Mouse (Mus musculus) ovary, adult 18-20 months (tissue): ENCODE results near the gene Dnah7c.
"Not testable (repeated sequence)": the region's sequence is repeated elsewhere in the genome, so short reads cannot be mapped to it uniquely, and the experiment has no call there.

ENCODE experiments used
- DNase-seq: peaks from one replicate; pipeline ENCODE4 v3.0.0; 2022; ENCODE audit warnings: low spot score, mixed read lengths

Dnah7c gene

DNA sequence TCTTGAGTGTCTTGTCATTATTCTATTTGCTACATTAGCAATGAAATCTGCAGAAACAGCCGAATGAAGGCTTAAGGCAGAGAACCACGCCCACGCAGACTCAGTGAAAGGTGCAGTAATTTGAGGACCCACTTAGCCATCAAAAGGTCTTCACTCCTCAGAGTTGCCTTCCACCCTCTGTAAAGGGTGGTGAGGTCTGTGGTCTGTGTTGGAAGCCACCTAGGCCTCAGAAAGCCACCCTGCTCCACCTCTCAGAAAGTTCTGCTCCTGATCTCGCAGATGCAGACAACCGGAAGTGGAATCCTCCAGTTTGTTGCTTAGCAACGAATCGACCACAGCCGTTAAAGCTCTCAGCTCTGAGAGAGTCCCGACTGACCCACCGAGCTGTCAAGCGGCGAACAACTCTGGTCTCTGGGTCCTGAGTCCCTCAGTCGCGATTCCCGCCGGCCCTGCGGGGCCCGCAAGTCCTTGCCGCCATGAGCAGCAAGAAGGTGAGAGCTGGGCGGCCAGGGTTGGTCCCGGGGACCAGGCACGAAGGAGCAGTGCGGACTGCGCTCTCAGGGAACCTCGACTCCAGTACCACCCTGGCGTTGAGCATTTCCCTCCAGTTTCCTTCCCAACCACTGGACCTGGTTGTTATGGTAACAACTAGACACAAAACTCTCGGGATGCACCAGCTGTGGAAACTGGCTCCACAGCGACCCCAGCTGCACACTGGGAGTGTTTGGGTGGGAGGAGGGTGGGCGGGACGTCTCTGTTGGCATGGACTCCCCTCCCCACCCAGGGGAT, at the start of gene Dnah7c:
Gene Dnah7c, plus strand, starts transcription at position 456 of the 789 bp plus-strand sequence.
- no peak for DNase-seq

DNA sequence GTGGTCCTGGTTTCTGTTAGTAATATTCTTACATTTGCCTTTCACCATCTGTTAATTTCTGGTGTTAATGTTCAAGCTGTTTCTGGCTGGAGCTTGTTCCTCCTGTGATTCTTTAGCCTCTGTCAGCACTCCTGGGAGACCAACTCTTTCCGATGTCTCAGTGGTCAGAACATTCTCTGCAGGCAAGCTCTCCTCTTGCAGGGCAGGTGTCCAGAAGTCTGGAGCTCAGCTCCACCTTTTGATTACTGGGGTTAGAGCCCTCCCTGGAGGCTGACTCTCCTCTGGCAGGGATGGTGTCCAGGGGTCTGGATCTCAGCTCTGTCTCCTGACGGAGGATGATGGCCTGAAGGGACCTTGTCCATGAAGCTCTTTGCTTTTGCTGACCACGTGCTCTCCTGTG, 44.8 kb upstream of the Dnah7c start:
- not testable (repeated sequence) for DNase-seq

DNA sequence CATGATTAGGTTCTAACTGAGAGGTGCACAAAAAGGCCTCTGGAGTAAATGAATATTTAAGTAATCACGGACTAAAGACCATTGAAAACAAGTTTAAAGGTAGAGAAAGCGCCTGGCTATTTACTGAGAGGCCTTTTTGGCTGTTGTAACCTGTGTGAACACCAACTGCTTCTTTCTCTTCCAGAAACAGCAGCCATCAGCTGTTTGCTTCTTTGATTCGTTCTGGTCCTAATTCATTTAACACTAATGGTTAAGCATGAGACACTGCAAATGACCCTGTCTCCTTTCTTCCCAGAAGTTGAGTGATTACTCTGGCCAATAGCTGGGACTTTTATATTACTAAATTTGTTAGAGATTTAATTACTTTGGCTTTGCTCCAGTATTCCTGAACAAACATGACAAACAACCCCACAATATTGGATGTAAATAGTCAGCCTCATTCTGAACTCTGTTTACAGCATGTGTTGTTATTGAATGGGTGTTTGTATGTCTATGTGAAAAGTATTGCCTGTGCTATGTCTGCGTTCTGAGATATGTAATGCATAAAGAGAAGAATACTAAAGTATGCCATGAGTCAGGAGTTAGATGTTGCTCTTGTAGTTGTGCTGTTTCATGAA, 30.6 kb upstream of the Dnah7c start:
- DNase-seq: not testable (repeated sequence)

DNA sequence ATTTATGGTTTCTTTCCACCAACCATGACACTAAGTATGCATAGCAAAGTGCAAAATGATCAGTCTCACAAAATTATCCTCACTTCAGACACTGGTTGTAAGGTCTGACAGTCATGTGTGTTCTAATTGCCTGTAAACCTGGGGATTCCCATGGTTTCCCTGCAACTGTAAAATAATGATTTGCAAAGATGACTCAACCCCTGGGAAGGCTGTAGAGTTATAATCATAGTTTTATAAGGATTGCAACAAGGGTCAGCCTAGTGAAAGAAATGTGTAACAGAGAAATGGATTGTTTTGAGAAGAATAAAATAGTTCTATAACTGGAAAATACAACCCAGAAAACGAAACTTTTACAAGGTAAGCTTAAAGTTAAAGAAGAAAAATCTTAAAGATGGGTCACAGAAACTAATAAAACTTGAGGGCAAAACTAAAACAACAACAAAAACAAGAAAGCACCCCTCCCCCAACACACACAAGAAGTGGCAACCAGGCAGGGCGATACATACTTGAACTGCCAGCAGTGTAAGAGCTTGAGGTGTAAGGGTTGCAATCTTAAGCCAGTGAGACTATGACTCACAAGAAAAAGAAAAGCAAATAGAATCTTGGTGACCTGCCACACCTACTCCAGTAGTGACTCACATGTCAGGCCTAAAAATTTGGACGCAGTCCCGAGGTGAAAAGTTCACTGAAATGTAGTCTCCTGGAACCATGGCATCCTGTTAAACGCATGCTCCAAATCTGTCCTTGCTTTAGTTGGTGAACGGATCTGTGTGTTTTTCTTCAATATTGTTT, 16.9 kb upstream of the Dnah7c start:
- DNase-seq: no peak

DNA sequence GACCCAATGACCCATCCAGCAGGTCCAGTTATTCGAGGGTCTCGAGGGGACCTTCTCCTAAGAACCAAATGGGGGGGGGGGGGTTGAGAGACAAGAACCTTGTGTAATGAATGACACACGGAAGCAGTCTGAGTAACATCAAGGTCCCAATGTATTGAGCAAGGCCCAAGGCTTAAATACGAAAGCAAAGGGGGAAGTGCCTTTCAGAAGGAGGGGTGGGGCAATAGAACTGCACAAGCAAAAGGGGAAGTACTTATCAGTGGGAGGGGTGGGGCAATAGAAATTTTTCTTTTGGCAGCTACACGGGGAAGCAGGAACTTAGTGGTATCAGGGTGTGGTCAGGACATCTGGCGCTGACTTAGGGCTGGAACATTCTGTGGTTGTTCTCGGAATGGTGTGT, 10.6 kb upstream of the Dnah7c start:
- not testable (repeated sequence) for DNase-seq

DNA sequence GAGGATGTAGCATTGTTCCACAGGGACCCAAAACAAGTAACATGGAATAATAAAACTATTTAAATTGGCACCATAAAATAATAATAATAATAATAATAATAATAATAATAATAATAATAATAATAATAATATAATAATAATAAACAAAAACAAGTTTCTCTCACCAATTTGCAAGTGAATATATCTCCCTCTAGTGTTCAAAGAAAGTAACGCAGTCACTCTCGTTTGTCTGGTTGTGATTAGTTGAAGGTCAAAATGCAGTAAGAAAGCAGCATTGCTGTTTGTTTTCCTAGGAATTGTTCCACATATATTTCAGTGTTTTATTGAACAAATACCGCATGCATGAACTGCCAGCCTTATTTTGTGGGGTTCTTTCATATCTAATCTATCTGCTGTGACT, 8.4 kb upstream of the Dnah7c start:
- not testable (repeated sequence) for DNase-seq

DNA sequence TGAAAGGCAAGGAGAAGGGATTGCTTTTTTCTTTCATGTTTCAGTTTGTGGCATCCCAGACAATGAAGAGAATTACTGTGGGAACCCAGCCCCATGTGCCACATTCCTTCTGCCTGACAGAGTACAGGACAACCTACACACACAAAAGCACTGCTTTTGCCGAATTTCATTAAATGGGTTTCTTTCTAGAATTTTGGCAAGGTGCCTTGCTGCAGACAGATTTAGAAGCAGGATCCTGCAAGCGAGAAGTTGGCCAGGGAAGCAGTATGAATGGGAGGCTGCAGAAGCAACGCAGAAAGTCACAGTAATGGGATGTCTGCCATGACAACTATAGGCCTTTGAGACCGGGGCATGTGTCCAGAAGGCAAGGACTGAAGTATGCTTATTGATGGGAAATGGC, 6.4 kb upstream of the Dnah7c start:
- not testable (repeated sequence) for DNase-seq

DNA sequence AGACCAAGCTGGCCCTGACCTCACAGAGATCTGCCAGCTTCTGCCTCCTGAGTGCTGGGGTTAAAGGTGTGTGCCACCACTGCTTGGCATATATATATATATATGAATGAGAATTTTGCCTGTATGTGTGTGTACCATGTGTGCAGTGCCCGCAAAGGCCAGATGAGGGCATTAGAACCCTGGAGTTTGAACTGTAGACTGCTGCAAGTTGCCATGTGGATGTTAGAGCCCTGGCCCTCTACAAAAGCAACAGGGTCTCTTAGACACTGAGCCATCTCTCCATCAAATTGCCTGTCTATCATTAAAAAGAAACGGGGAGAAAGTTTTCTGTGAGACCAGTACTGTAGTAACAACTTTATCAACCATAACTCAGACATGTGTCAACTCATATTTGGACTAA, 3.0 kb downstream of the Dnah7c start:
- DNase-seq: no peak

DNA sequence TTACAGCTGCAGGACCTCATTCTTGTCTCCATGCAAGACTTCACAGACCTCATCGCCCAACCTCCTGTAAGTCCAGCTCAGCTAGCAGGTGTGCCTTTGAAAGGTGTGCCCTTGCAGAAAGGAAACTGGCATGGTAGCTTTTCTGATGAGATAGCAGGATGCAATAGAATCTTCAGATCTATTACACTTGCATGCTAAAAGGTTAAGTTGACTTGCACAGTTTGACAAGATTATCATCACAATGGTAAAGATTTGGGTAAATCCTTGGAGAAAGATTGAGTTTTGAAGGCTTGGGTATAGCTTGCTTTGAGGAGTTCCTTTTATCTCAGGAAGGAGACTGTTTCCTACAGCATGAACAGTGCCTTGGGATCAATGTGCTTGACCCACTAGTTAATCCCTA, 89.3 kb downstream of the Dnah7c start:
- DNase-seq: not testable (repeated sequence)

DNA sequence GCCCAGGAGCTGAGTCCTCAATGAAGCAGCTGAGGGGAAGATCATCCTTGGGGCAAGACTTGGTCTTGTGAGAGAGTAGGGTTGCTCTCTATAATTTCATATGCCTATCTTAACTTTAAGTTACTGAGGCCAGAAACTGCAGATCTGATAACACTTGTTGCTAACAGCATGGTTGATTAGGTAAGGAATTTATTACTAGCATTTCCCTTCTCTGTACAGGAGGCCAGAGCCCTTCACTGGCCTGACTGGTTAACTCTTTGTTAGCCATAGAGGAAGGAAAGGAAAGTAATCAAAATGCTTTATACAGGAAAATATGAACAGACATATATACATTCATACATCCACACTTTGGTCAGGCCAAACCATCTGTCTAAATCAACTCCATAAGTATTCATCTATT, 95.6 kb downstream of the Dnah7c start:
- no peak for DNase-seq

DNA sequence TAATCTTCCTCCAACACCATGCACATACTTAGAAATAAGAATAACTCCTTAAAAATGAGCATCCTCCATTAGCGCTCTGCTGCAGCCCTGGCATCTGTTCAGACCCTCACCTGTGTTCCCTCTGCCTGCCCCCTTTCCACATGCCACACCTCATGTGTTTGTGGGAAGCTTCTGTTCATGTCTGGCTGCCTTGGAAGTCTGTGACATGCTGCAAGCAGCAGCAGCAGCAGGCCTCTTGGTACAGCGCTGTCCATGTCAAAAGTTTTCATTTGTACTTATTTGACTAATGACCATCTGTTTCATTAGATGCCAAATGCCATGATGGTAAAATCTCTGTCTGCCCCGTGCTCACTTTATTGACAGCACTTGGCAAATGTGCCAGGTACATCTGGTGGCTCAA, 101.1 kb downstream of the Dnah7c start:
- not testable (repeated sequence) for DNase-seq

DNA sequence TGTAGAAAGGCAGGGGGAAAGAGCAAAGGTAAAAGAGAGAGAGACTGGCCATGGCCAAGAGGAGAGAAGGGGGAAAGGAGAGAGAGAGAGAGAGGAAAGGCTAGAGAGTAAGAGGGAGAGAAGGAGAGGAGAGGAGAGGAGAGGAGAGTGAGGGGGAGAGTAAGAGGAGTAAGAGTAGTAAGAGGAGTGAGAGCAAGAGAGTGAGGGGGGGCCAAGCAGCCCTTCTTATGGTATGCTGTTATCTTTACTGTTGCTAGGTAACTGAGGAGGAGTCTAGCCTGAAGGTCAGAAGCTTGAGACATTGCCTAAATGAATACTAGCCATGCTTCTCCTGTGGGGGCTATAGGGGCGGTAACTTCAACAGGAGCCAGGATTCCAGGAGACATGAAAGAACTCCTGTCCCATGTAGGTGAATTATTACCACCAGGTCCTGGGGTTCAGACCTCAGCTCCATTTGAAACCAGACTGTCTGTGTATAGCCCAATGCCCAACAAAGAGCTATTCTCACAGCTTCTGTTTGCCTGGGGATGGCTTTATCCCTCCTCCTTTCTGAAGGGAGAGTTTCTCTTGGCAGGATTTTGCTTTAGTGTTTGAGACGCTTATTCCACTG, 119.5 kb downstream of the Dnah7c start:
- DNase-seq: no peak

DNA sequence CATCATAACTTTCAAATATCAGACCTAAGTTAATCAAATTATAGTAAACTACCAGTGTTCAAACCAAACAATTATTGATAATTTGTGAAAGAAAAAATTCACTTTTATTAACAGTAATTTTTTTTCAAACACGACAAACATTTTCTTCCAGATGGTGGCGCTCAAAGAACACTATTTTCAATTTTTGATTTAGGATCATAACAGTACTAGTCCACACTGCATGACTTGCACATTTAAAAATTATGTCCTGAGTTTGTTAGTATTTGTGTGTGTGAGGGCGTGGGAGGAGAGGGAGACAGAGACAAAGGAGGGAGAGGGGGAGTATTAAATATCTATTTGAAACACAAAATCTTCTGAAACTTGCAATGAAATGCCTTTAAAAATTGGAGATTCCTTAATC, 155.0 kb downstream of the Dnah7c start:
- DNase-seq: no peak

DNA sequence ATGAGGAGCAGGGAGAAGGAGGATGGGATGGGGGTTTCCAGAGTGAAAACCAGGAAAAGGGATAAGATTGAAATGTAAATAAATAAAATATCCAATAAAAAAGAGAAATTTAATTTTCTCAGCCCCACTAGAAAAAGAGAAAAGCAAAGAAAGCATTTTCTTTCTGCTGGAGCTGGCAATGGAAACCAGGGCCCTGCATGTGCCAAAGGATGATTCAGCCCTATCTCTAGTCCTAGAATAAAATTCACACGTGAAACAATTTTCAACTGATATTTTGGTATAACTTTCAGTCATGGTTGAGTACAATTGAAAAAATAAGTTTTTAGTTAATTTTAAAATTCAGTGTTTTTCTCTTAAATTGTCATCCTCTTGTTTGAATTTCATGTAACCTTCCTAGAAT, 168.4 kb downstream of the Dnah7c start:
- DNase-seq: not testable (repeated sequence)

DNA sequence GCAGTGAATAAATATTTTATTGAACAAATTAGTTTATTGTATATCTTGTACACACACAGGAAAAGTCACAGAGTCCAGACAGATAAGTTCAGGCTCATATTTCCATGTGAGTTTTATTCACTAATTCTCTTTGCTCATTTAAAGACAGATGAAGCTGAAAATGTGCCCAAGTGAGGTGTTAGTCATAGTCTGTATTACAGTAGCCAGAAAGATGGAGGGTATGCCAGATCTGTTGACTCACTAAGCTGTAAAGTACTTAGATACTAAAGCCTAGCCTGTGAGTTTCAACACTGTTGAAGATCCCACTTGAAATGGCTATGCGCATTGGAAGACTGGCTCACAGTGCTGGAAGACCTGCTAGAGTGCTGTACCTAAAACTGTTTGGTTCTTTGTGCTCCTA, 171.0 kb downstream of the Dnah7c start:
- DNase-seq: not testable (repeated sequence)

DNA sequence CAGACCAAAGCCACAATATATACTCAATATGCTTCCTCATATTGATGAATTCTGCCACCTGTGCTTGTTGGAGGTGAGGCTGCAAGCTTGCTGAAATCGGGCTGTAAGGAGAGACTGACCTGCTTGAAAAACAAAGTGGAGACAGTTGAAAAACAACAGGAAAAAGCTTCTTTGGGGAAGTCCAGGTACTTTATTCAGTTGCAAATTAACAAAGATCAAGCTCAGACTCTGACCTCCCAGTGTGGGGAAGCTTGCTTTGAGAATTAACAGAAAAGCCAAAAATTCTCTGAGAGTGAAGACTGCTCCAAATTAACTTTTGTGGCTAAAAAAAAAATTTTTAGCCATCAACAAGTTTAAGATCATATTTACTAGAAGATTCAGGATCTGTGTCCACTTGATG, 194.9 kb downstream of the Dnah7c start:
- no peak for DNase-seq

DNA sequence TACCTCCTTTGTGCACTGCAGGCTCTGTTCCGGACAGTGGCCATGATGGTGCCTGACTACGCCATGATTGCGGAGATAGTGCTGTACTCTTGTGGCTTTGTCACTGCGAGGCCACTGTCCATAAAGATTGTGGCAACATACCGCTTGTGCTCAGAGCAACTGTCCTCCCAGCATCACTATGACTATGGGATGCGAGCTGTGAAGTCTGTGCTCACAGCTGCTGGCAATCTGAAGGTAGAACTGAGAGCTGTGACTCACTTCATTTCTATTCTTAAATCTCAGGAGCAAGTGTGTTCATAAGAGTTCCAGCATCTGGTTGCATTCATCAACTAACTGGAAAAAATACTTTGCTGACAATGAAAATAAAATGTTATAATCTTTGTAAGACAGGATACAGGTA, 200.5 kb downstream of the Dnah7c start:
- DNase-seq: not testable (repeated sequence)

DNA sequence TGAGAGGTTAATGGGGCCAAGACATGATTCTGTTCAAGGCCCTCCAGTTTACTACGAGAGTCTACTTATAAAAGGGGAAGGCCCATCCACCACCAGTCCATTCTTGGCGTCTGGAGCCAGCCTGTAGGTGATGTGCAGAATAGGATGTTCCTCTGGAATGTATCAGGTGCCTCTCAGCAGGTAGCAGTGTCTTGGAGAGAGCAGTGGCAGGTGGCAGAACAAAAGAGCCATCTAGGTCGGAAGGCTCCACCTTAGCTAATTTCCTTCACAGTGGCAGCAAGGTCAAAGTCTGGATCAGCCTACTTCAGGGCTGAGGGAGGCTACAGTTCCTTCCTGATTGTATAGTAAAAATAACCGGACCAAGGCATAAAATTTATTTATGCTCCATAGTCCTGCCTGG, 224.4 kb downstream of the Dnah7c start:
- DNase-seq: not testable (repeated sequence)

DNA sequence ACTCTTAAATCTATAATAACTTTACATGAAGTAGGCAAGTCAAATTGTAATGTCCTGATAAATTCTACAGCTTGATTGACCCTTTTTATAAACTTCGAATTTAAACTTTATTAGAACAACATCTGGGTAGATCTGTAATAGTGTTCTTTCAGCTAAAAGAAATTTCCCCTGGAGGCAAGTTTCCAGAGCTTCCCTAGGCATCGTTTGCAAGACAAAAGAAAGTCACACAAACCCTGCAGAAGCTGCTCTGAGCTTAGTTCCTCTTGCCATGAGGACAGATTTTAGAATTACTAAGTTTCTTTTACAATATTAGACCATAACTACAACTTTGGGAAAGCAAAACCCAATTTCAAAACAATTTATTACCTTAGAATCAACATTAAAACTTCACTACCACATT, 227.3 kb downstream of the Dnah7c start:
- DNase-seq: not testable (repeated sequence)

DNA sequence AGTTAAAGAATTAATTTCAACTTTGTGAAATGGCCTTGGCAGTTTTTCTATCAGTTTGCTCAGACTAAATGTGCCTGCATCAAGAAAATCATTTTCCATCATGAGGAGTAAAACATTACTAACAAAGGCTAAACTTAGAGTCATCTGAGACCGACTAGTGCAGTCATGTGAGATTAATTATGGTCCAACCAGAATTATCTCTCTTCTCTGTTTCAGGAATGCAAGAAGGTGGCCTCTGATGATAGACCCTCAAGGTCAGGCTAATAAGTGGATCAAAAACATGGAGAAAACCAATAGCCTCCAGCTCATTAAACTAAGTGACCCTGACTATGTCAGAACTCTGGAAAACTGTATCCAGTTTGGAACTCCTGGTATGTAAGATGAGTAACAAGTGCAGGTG, 299.4 kb downstream of the Dnah7c start:
- not testable (repeated sequence) for DNase-seq

DNA sequence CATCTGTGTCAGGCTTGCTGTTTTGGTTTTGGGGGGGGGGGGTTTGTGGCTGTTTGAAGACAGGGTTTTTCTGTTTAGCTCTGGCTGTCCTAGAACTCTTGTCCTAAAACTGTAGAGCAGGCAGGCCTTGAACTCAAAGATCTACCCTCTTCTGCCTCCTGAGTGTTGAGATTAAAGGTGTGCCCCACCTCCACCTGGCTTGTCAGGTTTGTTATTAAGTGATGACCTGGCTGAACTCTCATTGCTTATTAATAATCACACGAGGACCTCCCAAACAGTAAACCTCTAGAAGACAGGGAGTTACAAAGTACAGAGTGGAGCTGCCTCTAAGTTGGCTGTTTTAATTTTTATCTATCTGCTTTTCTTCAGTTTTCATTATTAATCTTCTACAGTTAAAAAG, 299.9 kb downstream of the Dnah7c start:
- no peak for DNase-seq

DNA sequence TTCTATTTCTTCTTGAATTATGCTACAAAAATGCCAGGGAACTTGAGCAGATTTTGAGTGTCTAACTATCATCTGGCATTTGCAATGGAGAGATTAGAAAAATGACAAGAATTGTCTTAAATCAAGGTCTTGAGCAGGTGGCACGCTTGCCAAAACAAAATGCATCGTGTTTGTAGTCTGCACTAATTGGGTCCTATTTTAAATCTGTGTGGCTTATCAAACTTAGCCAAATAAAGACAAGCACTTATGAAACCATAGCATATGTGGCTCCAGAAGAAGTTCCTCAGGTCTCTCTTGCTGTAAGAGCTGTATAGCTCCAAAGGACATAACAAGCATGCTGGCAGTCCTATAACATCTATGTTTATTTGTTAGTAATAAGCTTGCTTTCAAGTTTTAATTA, 300.3 kb downstream of the Dnah7c start:
- not testable (repeated sequence) for DNase-seq
